Mouse (Mus musculus): ENCODE measurements at regions not wholly inside any gene's neighbourhood (a gene's known extent, or its start where the extent isn't known, plus 50 kb on each side); places are given as distances from the start of the nearest gene placed in this dataset.

DNA sequence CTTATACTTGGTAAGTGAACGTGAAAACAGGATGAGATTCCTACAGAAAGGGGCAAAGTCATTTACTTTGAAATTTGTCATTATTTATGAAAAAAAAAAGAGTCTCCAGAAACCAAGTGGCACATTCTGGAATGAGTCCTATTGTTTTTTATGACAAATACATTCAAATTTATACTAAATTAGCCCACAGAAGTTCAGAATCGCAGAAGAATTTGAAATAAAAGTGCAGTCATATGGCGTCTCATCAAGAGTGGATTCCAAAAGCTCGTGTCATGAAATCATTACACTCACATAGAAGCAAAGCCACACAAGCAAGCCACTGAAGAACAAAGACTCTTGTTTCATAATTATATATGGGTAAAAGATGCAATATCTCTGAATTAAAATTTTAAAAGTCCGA is 316.9 kb downstream of the Slc16a7 start:
- no peak for TF ChIP-seq POLR2A (IDR thresholded peaks at IDR 0.05; ENCODE audit: extremely low read depth, insufficient read depth, low read length)
- TF ChIP-seq CTCF (IDR thresholded peaks at IDR 0.05; ENCODE audit: extremely low read depth, insufficient read depth, low read length), result no peak
- Histone ChIP-seq H3K4me1 (ENCODE audit: control insufficient read depth, insufficient read depth, low read length) (no peaks in the 10 kb centered on the region), H3K27ac (ENCODE audit: insufficient read depth, low read length) (no peak overlapping the region), H3K4me3 (ENCODE audit: insufficient read depth, low read length) (no peak overlapping the region)

DNA sequence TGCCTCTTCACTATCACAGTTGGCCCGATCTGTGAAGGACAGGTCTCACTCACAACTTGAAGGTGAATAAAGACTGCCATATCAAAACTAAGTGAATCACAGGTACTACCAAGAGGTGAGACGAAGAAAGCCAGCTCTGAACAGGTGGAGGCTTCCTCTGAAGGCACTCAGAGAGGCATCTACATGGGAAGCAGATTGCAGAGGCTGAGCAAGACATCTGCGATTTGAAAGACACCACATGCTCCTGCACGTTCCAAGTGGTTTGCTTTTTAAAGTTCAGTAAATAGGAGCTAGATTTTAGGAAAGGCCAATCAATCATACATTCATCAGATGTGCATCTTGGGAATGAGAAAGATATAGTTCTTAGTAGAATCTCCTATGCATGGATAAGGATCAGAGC is 319.0 kb downstream of the Slc16a7 start:
- no peaks in the 10 kb centered on the region for H3K4me1 ChIP-seq (ENCODE audit: control insufficient read depth, insufficient read depth, low read length)
- TF ChIP-seq POLR2A (IDR thresholded peaks at IDR 0.05; ENCODE audit: extremely low read depth, insufficient read depth, low read length), result no peak
- TF ChIP-seq CTCF (IDR thresholded peaks at IDR 0.05; ENCODE audit: extremely low read depth, insufficient read depth, low read length), result no peak
- no peak overlapping the region for H3K27ac ChIP-seq (ENCODE audit: insufficient read depth, low read length)
- H3K4me3 ChIP-seq (ENCODE audit: insufficient read depth, low read length), result no peak overlapping the region

- no peak overlapping the region for H3K4me3 ChIP-seq (ENCODE audit: insufficient read depth, low read length)
- TF ChIP-seq POLR2A (IDR thresholded peaks at IDR 0.05; ENCODE audit: extremely low read depth, insufficient read depth, low read length) (no peak), CTCF (IDR thresholded peaks at IDR 0.05; ENCODE audit: extremely low read depth, insufficient read depth, low read length) (no peak)
- H3K27ac ChIP-seq (ENCODE audit: insufficient read depth, low read length), result no peak overlapping the region
Measured at GRCm38 (mm10) chr10:125039290-125039689, 350.0 kb downstream of the Slc16a7 start.

DNA sequence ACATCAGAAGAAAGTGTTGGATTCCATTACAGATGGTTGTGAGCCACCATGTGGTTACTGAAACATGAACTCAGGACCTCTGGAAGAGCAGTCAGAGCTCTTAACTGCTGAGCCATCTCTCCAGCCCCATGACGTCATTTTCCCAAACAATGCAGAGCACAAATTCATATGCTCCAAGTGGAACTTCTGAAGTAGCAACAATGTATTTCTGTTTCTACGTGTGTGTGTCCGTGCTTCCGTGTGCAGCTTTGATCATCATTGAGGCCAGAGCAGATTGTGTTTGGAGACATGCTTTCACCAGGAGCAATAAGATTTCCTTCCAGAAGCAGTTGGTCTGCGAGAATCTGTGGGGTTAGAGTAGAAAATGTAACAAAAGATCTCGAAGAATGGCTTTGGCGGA is 353.6 kb downstream of the Slc16a7 start:
- Histone ChIP-seq H3K27ac (ENCODE audit: insufficient read depth, low read length) (no peak overlapping the region), H3K4me3 (ENCODE audit: insufficient read depth, low read length) (no peak overlapping the region), H3K4me1 (ENCODE audit: control insufficient read depth, insufficient read depth, low read length) (no peaks in the 10 kb centered on the region)
- TF ChIP-seq CTCF (IDR thresholded peaks at IDR 0.05; ENCODE audit: extremely low read depth, insufficient read depth, low read length), result no peak
- no peak for TF ChIP-seq POLR2A (IDR thresholded peaks at IDR 0.05; ENCODE audit: extremely low read depth, insufficient read depth, low read length)

More at GRCm38 (mm10) chr10:125039290-125039689, 350.0 kb downstream of the Slc16a7 start:
- no peaks in the 10 kb centered on the region for H3K4me1 ChIP-seq (ENCODE audit: control insufficient read depth, insufficient read depth, low read length)

DNA sequence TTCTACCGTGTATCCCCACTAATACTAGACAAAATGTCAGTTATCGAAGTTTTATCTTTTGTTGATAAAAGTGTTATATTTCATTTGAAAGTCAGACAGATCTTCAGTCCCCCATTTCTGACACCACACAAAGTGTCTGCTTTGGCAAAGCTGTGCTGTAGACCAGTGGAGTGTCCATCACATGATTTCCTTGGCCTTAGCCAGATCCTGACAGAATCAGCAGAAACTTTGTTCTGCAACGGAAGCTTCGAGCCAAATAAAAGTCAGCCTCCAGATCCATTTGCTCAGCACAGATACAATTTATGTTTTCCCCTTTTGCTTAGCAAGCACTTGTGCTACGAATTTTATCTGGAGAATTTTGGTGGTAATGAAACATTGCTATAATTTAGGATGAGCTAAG is 360.9 kb downstream of the Slc16a7 start:
- H3K4me3 ChIP-seq (ENCODE audit: insufficient read depth, low read length), result no peak overlapping the region
- no peak overlapping the region for H3K27ac ChIP-seq (ENCODE audit: insufficient read depth, low read length)
- no peaks in the 10 kb centered on the region for H3K4me1 ChIP-seq (ENCODE audit: control insufficient read depth, insufficient read depth, low read length)
- no peak for TF ChIP-seq POLR2A (IDR thresholded peaks at IDR 0.05; ENCODE audit: extremely low read depth, insufficient read depth, low read length)

GRCm38 (mm10) chr10:125026851-125027250 is 362.4 kb downstream of the Slc16a7 start:
- Histone ChIP-seq H3K4me1 (ENCODE audit: control insufficient read depth, insufficient read depth, low read length) (no peaks in the 10 kb centered on the region), H3K27ac (ENCODE audit: insufficient read depth, low read length) (no peak overlapping the region), H3K4me3 (ENCODE audit: insufficient read depth, low read length) (no peak overlapping the region)
- TF ChIP-seq CTCF (IDR thresholded peaks at IDR 0.05; ENCODE audit: extremely low read depth, insufficient read depth, low read length) (no peak), POLR2A (IDR thresholded peaks at IDR 0.05; ENCODE audit: extremely low read depth, insufficient read depth, low read length) (no peak)

Data from cortical plate, adult 2 months (tissue).